Mouse (Mus musculus) sigmoid colon, adult 10 weeks (tissue): ENCODE data around the gene Mill1. TPM values are rescaled to one million over a fixed set of nuclear protein-coding genes. Genes with fewer than 3 reads are reported as not detected.

Experiments
- polyA plus RNA-seq: library from polyadenylated mRNA; stranded (reverse); fragments of 350-450 nt; fragmentation: Illumina TruSeq; extraction: RNeasy Lipid Tissue Mini Kit (QIAGEN cat#74804); gene quantifications from one replicate; pipeline ENCODE4 v1.2.3, GENCODE M21; 2014; ENCODE audit warnings: low read depth, low replicate concordance

Gene Mill1
- not detected for polyA plus RNA-seq

DNA sequence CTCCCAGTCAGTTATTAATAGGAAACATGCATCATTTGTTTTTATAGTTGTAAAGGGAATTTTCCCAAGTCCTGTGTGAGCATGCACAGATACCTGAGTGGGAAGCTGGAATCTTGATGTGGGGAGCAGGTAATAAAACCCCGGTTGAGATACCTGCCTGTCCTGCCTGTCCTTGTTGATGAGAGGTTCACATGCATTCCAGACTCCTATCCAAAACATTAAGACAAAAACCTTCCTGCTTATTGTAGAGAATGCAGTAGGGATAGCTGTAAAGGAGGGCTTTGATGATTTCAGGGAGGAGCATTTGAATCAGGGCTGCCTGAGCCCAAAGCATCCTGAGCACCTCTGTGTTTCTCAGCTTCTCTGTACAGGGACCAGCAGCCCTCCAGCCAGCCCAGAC, at the start of gene Mill1:
TSS of gene Mill1 (plus strand) at position 301 of the 400 bp plus-strand sequence.

Other genes starting within 250 kb of the Mill1 start
- gene Ceacam13, start 235.5 kb upstream of the Mill1 start, polyA plus RNA-seq: 0.63 TPM
- gene Ceacam12, start 179.4 kb upstream of the Mill1 start, polyA plus RNA-seq: 1.8 TPM
- gene Igfl3, start 68.9 kb upstream of the Mill1 start, polyA plus RNA-seq: not detected
- gene Psg18, start 109.7 kb downstream of the Mill1 start, polyA plus RNA-seq: not detected
- not detected for gene Psg28, start 186.7 kb downstream of the Mill1 start, polyA plus RNA-seq
- not detected for gene Psg26, start 238.8 kb downstream of the Mill1 start, polyA plus RNA-seq